Mouse (Mus musculus): ENCODE results near the gene Ccdc151.

Gene Ccdc151

DNA sequence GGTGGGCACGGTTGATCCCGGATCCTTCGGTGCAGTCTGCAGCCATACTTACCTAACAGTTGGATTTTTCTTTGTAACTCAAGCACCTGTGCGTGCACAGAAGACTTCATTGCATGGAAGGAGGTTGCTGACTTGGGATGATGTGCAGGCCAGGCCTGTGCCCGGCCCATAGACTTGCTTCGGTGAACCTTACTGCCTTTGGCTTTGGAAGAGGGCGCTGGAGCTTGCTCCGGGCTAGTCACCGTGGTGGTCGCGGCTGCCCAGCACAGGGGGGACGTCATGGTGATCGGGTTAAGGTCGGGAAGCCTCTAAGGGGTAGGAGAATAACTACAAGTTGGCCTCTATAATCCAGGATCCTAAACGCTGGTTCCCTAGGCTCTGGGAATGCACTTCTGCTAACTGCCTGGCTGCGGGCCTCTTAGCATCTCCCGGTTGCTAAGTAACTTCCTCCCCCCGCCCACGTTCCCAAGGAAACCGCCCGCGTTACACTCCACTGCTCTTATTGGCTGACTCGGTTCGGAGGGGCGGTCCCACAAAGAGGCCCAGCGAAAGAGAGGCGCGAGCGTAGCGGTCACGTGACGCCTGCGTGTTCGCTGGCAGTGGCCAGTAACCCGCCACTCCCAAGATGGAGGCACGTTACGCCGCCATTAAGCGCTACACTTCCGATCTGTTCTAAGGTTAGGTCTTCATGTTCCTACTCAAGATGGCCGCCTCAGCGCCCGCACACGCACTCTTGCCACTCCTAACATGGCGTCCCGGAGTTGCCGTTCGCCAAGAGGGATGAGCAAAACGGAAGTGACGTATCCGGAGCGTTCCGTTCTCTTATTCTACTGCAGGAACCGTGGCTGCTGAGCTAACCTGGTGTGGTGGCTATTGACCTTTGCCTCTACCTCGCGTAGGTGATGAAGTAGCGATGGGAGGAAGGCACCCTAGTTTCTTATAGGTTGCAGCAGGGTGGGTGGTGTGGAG lies at the start of gene Ccdc151, which contains the start of gene Prkcsh:
Ccdc151 (minus strand) TSS at position 441 of the 969 bp plus-strand sequence.
Prkcsh (plus strand) TSS at position 613 of the 969 bp plus-strand sequence.
- DNase-seq (ENCODE audit: low spot score), result peak; percentile 98

DNA sequence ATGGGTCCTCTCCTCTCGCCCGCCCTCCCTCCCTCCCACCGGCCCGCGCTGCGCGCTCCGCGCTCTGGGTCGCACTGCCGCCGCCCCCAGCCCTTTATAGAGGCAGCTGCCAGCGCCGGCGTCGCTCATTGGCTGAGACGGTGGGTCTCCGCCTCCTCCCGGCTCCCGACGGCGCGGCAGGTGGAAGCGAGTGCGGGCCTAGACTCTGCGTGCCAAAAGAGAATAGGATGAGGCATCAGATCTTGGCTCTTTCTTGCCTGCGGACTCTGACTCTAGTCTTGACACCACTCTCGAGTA lies 49.5 kb upstream of the Ccdc151 start, which contains the start of gene Elavl3:
Elavl3 (minus strand) TSS at position 66 of the 297 bp plus-strand sequence.
- no peak for DNase-seq (ENCODE audit: low spot score)

GRCm38 (mm10) chr9:22051161-22051957 lies 48.9 kb upstream of the Ccdc151 start:
- no peak for DNase-seq (ENCODE audit: low spot score)

- peak; percentile 72 for DNase-seq (ENCODE audit: low spot score)
Measured at GRCm38 (mm10) chr9:22050351-22050889, 48.0 kb upstream of the Ccdc151 start.

GRCm38 (mm10) chr9:22049721-22050270 lies 47.4 kb upstream of the Ccdc151 start:
- DNase-seq (ENCODE audit: low spot score), result no peak

GRCm38 (mm10) chr9:22049315-22049714 lies 46.9 kb upstream of the Ccdc151 start:
- no peak for DNase-seq (ENCODE audit: low spot score)

DNA sequence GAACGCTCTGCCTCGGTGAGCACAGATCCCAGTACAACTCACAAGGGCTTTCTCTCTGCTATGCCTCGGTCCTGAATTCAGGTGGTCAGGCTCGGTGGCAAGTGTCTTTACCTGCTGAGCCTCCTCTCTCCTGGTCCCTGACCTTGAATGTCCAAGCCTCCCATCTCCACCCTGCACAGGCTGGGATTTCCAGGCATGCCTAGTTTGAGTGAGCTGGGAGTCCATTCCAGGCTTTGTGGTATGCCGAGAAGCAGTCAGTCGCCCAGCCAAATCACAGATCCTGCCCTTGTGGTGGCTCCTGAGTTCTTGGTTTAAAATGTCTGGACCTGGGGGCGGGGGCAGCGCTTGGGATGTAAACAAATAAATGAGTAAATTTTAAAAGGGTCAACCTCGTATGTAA lies 44.9 kb upstream of the Ccdc151 start:
- no peak for DNase-seq (ENCODE audit: low spot score)

GRCm38 (mm10) chr9:22041832-22042231 lies 39.4 kb upstream of the Ccdc151 start:
- no peak for DNase-seq (ENCODE audit: low spot score)

GRCm38 (mm10) chr9:22037826-22038225 lies 35.4 kb upstream of the Ccdc151 start:
- DNase-seq (ENCODE audit: low spot score), result no peak

DNA sequence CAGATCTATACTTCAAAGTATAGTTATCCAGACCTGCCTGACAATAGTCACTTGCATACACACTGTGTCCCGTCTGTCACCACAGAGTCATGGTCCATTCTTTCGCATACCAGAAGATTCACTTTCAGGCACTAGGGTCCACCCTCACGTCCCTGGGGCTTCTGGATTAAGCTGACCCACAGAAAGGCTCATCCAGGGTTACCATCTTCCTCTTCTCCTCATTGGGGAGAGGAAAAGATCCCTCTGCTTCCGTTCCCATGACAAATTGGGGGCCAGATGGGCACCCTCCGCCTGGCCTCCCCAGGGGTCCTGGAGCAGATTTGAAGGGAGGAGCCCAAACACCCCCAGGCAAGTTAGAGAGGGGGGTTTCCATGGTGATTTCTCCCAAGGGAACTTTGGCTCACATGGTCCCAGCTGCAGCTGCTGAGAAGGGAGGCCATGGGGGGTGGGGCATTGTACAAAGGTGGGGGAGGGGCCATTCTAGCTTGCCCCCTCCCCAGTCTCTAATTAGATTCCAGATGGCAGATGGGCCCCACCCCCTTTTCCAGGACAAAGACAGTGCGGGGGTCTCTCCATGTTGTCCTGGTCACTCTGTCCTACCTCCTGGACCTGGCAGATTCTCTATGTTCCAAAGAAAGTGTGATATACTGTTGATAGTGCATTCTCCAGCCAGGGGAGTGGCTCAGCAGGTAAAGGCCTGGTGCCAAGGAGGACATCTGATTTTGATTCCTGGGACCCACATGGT lies 33.0 kb upstream of the Ccdc151 start:
- DNase-seq (ENCODE audit: low spot score), result no peak

DNA sequence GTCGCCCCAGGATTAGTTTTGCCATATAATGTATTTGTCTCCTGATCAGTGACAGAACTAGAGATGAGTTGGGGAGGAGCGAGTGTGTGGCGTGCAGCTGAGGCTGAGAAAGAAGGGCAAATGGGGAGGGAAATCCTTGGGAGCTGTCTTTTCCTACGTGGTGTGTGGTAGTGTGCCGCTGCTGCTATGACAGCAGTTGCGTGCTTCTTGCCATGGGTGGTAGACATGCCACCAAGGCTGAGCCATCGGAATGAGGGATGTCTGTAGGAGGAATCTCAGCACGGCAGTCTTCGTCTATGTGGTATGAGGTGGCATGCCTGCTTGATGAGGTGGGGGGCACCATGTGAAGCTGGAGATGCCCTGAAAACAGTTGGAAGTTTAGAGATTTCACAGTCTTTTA lies 28.0 kb upstream of the Ccdc151 start:
- no peak for DNase-seq (ENCODE audit: low spot score)

- DNase-seq (ENCODE audit: low spot score), result no peak
Measured at GRCm38 (mm10) chr9:22028467-22028866, 26.0 kb upstream of the Ccdc151 start.

DNA sequence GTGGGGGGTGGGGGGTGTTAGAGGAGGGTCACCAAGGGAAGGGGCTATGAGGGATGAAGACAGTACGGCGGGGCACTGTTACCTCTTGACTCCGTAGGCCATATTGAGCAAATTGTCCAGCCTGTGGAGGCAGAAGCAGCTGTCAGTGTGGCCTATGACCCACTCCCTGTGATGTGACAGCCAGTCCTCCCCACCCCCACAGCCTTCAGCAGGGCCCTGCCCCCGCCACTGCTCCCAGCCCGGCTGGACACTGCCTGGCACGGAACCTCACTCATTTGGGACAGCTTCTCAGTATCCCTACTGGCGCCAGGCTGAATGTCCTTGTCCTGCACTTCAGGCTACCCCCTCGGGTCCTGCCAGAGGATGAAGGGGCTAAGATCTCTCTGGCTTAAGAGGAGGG lies 22.2 kb upstream of the Ccdc151 start:
- DNase-seq (ENCODE audit: low spot score), result no peak

GRCm38 (mm10) chr9:22017208-22017825 lies 14.9 kb upstream of the Ccdc151 start:
- DNase-seq (ENCODE audit: low spot score), result no peak

DNA sequence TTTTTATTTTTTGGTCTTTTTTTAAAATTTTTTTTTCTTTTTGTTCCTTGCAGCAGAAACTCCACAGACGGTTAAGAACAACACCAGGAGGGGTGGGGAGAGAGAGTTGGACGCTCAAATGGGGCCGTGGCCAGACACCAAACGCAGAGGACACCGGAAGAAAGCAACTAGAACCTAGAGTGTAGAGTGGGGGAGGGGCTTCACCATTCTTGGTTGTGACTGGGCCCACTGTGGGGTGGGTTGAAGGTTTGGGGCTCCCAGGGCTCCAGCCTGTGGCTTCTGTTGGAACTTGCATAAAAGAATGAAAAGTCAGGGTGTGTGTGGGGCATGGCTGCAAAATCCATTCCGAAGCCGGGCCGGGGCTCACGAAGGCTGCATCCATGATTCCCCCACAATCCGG lies 13.8 kb upstream of the Ccdc151 start:
- DNase-seq (ENCODE audit: low spot score), result no peak

GRCm38 (mm10) chr9:22012731-22013130 lies 10.3 kb upstream of the Ccdc151 start:
- DNase-seq (ENCODE audit: low spot score), result no peak

GRCm38 (mm10) chr9:22011055-22011454 lies 8.6 kb upstream of the Ccdc151 start:
- no peak for DNase-seq (ENCODE audit: low spot score)

DNA sequence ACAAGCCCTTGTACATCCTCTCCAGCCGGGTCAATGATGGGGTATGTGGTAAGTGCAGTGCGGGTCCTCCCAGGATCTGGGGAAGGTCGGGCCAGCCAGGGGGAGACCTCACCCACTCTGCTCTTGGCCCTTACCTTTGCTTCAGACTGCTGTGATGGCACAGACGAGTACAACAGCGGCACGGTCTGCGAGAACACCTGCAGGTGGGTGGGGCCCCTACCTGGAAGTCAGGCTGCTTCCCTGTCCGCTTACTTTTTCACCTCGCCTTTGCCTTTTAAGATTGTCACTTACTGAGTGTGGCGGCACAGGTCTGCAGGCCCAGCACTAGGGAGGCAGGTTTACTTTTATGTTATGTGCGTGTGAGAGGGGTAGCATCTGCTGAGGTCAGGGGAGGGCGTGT lies 2.1 kb upstream of the Ccdc151 start:
- DNase-seq (ENCODE audit: low spot score), result no peak

DNA sequence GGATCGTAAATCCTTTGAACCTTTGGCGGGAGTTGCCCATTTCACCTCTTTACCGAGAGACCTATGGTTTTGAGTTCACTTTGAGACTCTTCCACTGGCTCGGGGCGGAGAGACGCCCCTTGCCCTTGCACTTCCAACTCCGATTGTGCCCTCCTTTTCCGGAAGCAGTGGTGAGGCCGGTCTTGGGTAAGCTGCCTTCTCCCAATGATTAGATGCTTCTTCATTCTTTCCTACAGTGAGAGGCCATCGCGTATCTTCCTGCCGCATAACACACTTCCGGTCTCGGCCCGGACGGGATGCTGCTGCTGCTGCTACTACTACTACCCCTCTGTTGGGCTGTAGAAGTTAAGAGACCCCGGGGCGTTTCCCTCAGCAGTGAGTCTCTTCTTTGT lies 725 bp upstream of the Ccdc151 start:
- no peak for DNase-seq (ENCODE audit: low spot score)

- DNase-seq (ENCODE audit: low spot score), result no peak
Measured at GRCm38 (mm10) chr9:22001633-22002032, 801 bp downstream of the Ccdc151 start.

GRCm38 (mm10) chr9:22000296-22000695 lies 2.1 kb downstream of the Ccdc151 start:
- no peak for DNase-seq (ENCODE audit: low spot score)
